Mouse (Mus musculus) mesoderm, embryonic 11.5 days (tissue): Measurements from ENCODE around the gene Map4k3.
A peak's percentile ranks its signal among the peaks of the same experiment; 100 is the strongest.

ENCODE experiments used
- DNase-seq: peaks from one replicate; pipeline ENCODE4 v3.0.0-alpha.2; 2012; ENCODE audit warnings: low read depth, low spot score

Gene Map4k3

DNA sequence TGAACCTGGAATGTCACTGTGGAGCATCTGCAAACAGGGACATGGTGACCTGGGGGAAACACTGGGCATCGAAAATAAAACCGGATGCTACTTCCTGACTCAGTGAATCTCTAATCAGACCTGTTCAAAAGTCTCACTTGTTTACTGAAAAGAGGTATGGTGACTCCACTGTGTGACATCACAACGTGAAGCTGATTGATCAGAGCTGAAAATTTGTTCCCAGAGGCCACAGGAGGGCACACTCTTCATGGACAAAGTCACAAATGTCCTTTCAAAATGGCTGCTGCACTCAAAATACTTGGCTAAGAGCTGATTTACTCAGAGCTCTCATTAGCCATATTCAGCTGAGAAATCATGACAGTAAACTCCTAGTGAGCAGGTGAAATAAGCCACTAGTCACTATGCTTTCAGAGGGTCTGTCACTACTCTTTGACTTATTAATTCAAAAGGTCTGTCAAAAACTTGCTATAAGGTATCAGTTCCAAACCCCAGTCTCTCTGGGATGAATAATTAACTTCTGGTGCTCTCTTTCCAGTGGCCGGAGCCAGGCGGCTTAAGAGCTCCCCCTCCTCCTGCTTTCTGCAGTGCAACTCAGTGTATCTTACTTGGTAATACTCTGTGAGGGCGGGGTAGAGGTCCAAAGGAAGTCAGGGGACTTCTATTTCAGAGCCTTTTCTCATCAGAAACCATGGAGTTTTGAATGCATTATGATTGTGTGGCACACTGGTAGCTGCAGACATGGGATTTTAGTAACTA, 44.3 kb downstream of the Map4k3 start:
- DNase-seq = no peak

DNA sequence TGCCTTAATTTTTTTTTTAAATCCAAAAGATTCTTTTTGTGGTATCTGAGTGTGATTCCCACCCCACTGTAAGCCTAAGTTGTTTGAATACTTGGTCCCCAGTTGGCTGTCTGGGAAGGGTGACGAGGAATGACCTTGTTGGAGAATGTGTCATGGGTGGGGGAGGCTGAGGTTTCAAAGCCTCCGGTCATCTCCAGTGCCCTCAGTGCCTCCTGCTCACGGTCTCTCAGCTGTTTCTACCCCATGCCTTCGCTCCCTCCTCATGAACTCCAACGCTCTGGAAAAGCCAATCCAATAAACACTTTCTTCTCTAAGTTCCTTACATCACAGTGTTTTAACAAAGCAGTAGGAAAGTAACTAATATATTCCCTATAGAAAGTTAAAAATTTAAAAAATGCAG, 45.2 kb downstream of the Map4k3 start:
- no peak for DNase-seq

DNA sequence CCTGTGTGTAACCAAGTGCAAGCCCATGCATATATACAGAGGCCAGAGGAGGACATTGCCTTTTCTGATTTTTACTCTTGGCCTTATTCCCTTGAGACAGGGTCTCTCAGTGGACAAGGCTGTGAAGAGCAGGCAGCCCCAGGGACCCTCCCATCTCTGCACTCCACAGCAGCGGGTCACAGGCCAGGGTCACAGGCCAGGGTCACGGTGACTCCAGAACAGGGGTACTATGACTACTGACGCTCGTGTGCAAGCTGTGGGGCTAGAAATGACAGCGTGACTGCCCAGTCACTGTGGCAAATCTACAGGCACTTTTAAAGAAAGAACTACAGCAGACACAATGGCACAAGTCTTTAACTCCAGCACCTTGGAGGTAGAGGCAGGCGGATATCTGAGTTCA, 50.1 kb downstream of the Map4k3 start:
- DNase-seq = no peak

DNA sequence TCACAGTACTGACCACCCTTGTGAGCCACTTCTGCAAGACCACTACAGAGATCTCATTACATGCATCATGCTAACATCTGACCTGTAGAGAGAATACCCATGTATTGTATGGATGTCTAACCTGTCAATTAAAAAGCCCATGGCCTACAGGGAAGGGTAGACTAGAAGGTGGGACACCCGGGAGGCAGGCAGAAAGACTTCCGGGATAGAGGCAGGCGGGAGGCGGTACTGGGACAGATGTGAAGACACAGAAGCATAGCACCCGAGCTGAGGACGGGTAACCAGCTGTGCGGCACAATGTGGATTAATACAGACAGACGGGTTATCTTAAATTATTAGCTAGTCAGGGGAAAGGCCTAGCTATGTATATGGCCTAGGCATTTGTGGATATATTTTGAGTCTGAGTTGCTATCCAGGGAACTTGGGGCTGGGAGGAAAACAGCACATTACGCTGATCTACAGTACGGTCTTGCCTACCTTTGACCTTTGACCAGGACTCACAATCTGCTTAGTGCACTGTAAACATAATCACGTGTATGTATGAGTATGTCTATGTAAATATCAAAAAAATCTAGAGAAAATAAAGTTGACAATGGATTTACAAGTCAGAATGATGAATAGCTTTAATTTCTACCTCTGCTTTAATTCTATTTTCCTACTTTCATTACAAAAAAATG, 51.3 kb downstream of the Map4k3 start:
- no peak for DNase-seq

DNA sequence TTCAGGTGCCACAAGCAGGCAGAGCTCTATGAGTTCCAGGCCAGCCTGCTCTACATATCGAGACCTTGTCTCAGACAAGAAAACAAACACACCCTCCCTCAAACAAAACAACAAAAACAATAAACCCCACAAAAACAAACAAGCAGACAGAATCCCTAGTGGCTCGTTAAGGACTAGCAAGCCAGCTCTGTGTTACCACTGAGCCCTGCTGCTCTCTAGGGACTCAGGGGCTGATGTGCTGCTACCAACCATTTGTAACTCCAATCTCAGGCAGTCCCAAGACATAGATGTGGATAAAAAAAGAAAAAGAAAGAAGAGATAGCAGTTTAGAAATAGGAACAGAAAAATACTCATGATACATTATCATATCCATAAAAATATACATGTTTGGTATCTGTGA, 52.1 kb downstream of the Map4k3 start:
- no peak for DNase-seq

DNA sequence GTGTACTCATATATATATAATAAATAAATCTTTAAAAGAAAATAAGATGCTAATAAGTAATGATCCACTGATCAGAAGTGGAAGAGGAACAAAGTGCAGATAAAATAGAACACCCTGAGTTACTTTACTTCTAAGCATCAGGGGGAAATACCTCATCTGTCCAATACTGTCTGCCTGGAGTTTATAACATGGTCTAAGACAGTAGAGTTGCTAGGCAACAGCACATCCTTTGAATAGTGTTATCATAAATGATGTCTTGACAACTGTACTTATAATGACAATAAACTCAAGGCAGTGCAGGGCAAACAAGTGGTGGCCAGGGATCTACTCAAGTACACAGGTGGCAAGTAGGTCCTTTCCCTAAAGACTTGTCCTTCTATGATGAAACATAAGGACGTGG, 57.9 kb downstream of the Map4k3 start:
- DNase-seq = no peak

DNA sequence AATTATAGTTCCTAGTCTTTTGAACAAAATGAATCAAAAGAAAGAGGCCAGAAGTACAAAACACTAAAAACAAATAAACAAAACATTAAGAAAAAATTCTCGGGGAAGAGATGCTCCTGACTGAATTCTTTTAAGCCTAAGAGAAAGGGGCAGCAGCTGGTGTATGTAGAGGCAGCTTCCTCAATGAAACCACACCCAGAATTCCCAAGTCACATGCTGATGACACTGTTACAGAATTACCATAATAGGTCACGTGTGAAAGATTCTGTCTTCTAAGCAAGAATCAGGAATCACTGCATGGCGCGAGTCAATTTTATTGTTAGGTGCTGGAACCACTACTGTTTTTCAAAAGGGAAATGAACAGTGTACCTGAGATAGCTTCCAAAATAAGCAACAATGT, 64.7 kb downstream of the Map4k3 start:
- DNase-seq = no peak

DNA sequence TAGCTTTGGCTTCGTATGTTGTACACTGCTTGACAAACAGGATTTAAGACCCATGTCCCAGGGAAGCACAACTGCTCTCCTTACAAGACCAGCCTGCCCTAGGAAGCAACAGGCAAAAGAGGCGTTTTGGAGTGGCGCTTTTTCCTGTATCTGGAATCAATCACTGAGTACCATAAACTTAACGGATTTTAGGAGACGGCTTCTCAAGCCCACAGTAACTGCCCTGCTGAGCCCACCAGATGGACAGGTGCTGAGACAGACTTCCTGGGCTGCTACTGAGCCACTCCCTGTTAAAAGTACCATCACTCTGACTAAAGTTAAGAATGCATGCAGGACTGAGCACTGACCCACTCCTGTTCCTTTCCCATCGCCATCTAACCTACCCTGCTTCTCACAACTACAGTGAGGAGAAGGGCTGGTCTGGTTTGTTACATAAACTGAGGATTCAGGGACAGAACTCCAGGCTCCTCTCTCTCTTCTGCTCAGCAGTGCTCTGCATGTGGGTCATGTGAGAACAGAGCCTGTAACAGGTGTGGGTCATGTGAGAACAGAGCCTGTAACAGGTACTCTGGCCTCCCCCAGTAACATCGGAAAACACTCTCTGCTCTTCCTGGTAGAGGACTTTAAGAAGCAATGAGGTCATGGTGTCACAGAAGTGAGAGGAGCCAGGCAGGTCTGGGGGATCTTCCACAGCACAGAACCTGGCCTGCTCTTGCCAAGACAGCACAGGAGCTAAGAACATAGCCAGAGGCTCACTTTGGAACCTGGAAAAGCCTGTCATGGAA, 65.3 kb downstream of the Map4k3 start:
- no peak for DNase-seq

DNA sequence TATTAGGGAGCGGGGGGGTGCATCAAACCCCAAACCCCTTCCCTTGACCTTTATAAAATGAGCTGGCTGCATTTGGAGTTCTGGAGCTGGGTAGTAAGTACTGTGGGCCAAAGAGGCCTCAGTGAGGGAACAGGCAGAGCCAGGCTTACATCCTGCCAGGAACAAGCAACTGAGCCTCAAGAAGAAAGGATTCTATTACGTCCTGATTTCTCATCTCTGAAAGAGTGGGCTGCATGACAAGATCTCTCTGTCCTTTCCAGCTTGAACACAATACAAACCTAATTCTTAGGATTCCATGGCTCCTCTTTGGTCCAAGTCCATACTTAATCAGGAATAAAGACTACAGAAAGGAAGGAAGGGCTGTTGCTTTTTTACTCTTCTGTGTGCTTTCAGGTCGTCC, 66.4 kb downstream of the Map4k3 start:
- no peak for DNase-seq

DNA sequence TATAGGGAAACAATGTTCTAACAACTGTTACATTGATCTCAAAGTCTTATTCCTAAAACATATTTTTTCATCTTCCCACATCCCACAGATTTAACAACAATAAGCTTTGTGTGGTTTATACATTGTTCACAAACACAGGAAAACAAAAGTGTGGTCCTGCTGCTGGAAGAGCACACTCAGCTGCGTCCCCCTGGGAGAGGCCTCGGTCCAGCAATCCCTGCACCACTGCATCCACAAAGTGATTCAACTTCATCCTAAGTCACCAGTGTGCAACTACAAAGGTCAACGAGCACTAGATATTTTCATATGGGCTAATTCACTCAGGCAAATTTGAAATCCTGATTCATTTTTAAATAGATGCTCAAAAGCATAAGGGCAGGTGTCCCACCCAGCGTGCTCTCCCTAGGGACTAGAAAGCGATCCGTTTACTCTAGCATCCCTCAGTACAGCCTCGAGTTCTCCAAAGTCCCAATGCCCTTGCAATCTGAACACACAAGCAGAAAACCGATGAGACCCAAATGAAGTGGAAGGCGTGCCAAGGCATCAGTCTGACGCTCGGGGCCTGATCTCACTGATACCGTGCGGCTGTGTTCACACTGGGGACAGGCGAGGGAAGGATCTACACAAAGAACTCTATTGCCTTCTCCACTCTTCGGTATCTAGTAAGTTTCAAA, 67.4 kb downstream of the Map4k3 start:
- no peak for DNase-seq

DNA sequence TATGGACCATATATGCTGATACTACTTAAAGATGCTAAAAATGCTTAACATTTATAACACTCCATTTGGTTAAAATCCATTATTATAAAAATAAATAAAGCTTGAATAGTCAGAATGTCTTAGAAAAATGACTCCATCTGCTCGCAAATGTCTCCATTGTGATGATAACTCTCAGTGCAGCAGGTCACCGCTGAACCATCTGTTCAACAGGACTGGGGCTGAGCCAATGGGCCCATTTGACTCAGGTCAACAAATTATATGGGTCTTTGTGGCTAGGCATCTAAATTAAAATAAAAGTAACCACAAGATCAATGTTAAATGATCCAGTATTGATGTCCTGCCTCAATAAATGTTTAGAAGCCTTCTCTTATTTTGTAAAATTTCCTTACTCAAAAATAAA, 68.1 kb downstream of the Map4k3 start:
- DNase-seq = peak; percentile 23

DNA sequence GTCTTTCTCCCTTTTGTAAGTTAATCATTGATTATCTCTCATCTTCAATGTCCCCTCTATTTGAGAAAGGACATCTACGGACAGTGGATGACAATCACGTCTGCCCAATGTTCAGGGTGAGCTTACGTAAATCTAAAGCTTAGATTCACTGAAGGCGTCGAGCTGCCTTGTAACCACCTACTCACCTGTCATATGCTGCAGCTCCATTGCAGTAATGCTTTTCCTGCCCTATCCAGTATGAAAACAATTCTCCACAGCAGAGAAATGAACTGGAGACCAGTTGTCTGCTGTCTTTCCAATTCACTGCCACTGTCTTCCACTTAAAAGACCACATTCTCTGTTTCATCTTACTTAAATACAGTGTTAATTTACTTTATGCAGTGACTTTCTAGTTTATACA, 68.5 kb downstream of the Map4k3 start:
- DNase-seq = no peak

DNA sequence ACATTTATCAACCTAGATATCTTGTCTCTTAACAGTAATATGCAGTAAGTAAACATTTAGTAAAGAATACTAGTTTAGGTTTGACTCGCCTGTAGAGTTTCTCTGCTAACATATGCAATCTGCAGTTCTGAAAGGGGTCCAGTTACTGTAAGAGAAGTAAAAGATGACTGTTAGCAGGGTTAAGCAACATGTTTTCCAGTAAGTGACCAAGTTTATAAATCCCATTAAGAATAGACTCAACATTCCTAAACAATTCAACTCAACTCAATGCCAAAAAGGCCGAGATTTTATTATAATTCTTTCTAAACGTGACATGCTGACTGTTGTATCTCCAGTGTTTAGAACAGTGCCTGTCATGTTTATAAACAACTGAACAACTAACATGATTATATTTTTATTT, 74.0 kb downstream of the Map4k3 start:
- no peak for DNase-seq

DNA sequence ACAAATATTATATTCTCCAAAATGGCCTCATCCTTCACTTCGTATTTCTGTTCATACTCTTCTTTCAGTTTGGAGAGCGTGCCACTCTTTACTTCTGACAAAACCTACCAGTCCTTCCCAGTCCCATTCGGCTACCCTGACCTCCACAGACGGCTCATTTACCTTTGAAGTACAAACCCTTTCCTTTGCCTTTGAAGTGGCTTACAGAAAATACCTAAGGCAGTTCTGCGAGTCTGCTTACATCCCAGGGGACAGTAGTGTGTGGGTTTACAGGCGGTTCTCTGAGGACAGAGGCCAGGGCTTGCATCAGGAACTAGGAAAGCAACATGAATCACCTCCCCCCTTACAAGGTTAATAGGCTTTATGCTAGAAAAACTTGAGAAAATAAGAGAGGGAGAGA, 75.5 kb downstream of the Map4k3 start:
- DNase-seq = no peak

DNA sequence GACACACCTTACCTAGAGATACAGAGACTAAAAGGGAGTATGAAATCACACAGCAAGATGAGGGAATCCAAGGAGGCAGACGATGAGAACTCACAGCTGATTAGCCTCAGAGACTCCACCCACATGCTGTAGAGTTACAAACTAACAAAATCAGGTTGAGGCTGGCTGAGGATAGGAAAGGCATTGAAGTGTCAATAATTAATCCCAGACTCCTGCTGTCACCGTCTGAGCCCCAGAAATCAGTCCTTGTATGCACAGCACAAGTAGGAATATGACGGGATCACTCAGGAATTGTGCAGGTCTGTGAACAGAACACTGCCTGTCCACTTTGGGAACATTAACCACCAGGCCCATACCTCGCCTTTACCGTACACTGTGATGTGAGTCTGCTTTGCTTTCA, 81.4 kb downstream of the Map4k3 start:
- DNase-seq = no peak

DNA sequence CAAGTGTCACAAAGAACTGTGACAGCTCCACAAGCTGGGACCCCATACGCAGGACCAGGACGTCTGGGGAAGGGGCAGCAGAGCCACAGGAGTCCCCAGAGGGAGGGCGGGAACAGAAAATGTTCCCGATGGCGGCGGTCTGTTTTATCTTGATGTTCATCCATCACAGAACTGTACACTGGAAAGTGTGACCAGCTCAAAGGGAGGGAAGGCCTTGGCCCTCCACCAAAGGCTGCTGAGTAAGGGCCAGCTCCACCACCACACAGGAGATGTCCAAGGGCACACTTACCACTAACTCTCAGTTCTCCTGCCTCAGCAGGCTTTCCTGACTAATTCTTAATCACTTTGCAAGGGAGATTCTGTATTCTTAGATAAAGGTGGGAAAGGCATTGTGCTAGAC, 82.2 kb downstream of the Map4k3 start:
- DNase-seq = no peak

DNA sequence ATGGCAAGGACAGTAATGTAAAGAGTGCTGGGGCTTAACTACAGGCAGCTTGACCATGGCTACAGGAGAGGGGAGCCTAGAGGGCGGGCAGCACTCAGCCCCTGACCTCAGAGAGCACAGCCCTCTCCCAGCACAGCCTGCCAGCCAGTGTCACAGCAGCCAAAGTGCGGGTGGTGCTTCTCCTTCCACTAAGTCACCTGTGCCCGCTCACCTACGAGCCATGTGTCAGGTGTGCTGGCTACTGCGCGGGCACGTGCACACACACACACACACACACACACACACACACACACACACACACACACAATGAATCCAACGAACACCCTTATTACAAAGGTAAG, 82.6 kb downstream of the Map4k3 start:
- DNase-seq = no peak

DNA sequence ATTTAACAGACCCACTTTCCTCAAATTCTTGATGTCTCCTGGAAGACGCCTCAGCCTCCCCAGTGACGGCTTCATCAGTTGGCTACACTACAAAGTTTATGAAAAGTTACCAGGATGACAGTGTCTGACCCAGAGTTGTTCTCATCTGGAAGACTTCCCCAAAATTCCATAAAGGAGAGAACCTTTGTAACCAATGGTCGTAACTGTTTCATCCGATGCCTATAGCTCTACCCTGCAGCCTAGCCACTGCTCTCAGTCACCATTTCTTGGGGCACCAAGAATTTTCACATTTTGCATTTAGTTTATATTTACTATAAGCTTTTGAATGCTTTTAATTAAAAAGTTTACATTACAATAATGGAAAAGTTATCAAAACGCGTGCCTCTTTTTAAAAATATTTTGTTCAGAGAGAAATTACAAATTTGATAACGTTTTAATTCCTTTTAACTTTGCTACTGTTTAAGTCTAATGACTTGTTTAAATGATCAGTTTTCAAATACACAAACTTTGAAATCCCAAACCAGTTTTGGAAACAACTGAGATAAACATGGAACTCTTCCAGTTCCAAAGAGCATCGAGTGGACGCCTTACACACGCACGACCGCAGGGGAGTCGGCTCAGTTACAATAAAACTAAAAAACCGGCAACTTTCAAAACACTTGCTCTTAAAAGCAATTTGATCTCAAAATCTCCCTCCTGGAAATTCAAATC, 83.1 kb downstream of the Map4k3 start:
- no peak for DNase-seq

DNA sequence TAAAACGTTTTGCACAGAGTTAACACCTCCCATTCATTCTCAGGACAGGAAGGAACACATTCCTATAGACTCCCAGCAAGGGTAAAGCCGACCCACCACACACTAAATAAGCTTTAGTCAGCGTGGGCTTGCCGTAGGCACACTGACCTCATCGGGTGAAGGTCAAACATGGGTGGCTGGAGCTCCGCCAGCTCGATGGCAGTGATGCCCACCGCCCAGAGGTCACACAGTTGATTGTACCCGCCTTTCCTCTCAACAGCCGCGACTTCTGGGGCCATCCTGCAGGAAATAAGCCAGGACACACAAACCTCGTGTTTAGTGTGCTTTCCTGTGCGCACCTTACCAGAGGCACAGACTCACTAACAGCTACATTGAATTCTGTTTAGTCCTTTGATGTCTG, 83.7 kb downstream of the Map4k3 start:
- DNase-seq = no peak

DNA sequence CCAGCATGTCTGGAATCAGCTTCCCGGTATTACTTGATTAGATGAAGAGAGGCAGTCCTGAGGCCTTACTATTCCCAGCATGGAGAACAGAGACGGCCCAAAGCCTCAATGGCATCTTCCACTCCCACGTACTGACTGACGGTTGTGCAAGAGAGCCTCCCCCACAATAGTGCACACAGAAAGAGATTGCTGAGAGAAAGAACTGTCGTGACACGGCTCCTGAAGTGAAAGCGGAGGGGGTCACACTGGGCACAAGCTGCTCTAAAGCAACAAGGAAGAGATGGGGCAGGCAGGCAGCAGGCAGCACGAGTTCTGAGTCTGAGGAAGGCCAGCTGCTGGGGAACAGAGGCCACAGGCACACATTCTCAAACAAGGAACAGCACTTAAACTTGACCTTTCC, 90.2 kb downstream of the Map4k3 start:
- no peak for DNase-seq

DNA sequence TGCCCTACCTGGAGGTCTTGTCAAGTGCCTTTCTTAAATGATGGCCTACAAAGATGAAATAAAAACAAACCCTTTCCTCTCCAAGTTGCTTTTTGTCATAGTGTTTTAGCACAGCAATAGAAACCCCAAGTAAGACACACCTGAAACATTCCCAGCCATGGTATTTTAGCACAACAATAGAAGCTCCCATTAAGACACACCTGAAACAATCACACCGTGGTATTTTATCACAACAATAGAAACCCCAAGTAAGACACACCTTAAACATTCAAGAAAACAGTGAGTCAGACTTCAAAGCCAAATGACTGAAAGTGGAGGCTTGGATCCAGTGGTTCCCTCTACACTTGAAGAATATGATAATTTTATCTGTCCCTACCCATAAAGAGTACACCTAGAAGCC, 92.5 kb downstream of the Map4k3 start:
- no peak for DNase-seq

DNA sequence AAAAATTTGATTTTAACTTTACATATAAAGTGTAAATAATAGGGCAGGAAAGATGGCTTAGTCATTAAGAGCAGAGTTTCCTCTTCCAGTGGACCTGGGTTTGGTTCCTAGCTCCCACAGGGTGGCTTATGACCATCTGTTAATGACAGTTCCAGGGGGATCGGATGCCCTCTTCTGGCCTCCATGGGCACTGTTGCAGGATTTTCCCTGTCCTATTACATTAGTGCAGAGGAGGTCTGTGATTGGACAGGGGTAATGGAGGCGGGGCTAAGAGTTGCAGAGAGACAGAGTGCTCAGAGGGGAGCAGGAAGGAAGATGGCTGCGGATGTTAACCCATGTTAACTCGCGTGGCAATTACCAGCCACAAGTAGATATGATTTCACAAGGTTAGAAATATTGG, 95.4 kb downstream of the Map4k3 start:
- DNase-seq = no peak
